Mouse (Mus musculus) lung, postnatal 0 days (tissue): ENCODE results near the gene Dag1.

Source experiments
- CTCF ChIP-seq: IDR thresholded peaks from 2 replicates; pipeline ENCODE4 v1.5.1; 2016; ENCODE audit warnings: antibody characterized with exemption, mild to moderate bottlenecking
- EP300 ChIP-seq: IDR thresholded peaks from 2 replicates; pipeline ENCODE4 v1.6.1; 2016; ENCODE audit warnings: antibody characterized with exemption, mild to moderate bottlenecking, control low read depth

- TF ChIP-seq CTCF (no peak), EP300 (no peak)
Measured at GRCm38 (mm10) chr9:108234682-108235081, 29.1 kb downstream of the Dag1 start.
